ENCODE assay signal across 9 mouse cellular contexts in the genomic region with DNA sequence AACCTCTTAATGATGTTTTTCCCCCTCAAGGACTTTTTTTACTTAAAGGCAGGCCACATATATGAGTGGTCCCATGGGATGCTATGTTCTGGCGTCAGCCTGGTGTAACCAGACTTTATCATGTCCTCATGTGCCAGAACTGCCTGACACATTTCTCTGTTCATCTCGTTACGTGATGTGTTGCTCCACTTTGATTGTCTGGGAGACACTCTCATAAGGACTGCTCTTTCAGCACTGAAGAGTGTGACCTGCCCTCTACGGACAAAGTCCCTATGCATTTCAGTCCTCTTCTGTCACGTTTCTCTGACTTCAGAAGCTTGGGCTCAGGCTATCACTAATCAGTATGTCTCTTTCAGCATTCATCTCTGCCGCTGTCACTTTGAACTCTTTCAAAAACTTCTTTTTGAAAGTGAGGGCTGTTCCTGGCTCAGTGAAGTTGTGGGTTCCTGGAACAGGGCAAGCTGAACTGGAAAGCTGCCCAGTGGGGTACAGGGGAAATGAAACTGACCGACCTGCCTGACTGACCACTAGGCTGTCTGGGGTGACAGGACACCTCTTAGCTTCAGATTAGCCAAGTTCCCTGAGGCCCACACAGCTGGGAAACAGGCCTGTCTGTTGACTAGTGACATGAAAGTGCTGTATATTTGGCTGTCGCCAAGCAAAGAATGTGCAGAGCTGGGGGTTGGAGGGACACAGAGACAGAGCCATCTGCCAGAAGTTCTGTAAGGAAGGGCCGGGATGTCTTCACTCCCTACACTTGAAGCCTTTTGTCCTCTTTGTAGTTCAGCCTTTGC. TPM values are rescaled to one million over a fixed set of nuclear protein-coding genes. Genes with fewer than 3 reads are reported as not detected.
DNase-seq lines count a peak whose midpoint lies in the region; ATAC-seq lines count a peak whose summit lies in the region.
"Had no signal": no experiment of that assay in that cellular context is flagged by ENCODE, and none has a peak within 500 bp of the region (broad histone marks: within the 10 kb centered on the region; RNA-seq: fewer than 3 reads in every experiment).

No protein-coding gene starts in this region.

- WGBS in liver, embryonic 16.5 days (ENCODE audit: insufficient replicate concordance) = 56% methylated on average over 9 of the region's 9 CpGs
- WGBS in liver, embryonic 12.5 days (ENCODE audit: insufficient replicate concordance) = 57% methylated on average over 9 of the region's 9 CpGs
- WGBS in heart, embryonic 10.5 days = 31% methylated on average over 9 of the region's 9 CpGs
- WGBS in hindbrain, embryonic 13.5 days = 31% methylated on average over 9 of the region's 9 CpGs

- H3K9me3 ChIP-seq in liver, embryonic 16.5 days (replicated peaks; ENCODE audit: control insufficient read depth, low read length) = no peaks in the 10 kb centered on the region
- H3K9me3 ChIP-seq in liver, embryonic 12.5 days (replicated peaks) = no peaks in the 10 kb centered on the region
- H3K9me3 ChIP-seq in heart, embryonic 10.5 days = no peaks in the 10 kb centered on the region
- H3K9me3 ChIP-seq in hindbrain, embryonic 13.5 days = no peaks in the 10 kb centered on the region

- DNase-seq in heart, embryonic 10.5 days (ENCODE audit: low spot score) = peak; percentile 87
- DNase-seq in right cerebral cortex, postnatal 36 days (ENCODE audit: low spot score in 2 of 2) = no peak
- DNase-seq: cerebellum, adult 9-10 months; thymus, adult 2 months had no signal

- no peak overlapping the region for H3K4me2 ChIP-seq in liver, embryonic 16.5 days (ENCODE audit: low read depth, low read length)
- H3K4me2 ChIP-seq in liver, embryonic 12.5 days = no peak overlapping the region
- no peak overlapping the region for H3K4me2 ChIP-seq in hindbrain, embryonic 13.5 days

- H3K9ac ChIP-seq in liver, embryonic 16.5 days (ENCODE audit: low read depth, low read length) = no peak overlapping the region
- no peak overlapping the region for H3K9ac ChIP-seq in liver, embryonic 12.5 days
- H3K9ac ChIP-seq in hindbrain, embryonic 13.5 days = no peak overlapping the region

- H3K36me3 ChIP-seq in liver, embryonic 16.5 days (ENCODE audit: control insufficient read depth, insufficient read depth) = no peaks in the 10 kb centered on the region
- H3K36me3 ChIP-seq in liver, embryonic 12.5 days = no peaks in the 10 kb centered on the region
- no peaks in the 10 kb centered on the region for H3K36me3 ChIP-seq in heart, embryonic 10.5 days
- H3K36me3 ChIP-seq in hindbrain, embryonic 13.5 days = no peaks in the 10 kb centered on the region

- no peak overlapping the region for H3K4me3 ChIP-seq in liver, embryonic 16.5 days (ENCODE audit: low read depth, low read length)
- H3K4me3 ChIP-seq in liver, embryonic 12.5 days = no peak overlapping the region
- no peak overlapping the region for H3K4me3 ChIP-seq in heart, embryonic 10.5 days
- H3K4me3 ChIP-seq in hindbrain, embryonic 13.5 days = no peak overlapping the region

- no peaks in the 10 kb centered on the region for H3K4me1 ChIP-seq in liver, embryonic 16.5 days (ENCODE audit: control insufficient read depth, low read depth, low read length)
- H3K4me1 ChIP-seq in liver, embryonic 12.5 days = peaks cover 8% of the 10 kb centered on the region; the same call in 1 of the 2 replicates
- H3K4me1 ChIP-seq in heart, embryonic 10.5 days = peaks cover 71% of the 10 kb centered on the region
- peaks cover 23% of the 10 kb centered on the region for H3K4me1 ChIP-seq in hindbrain, embryonic 13.5 days (replicated peaks)

- ATAC-seq in liver, embryonic 16.5 days (ENCODE audit: low read depth) = peak; percentile 59; the same call in 1 of the 2 replicates
- no peak for ATAC-seq in liver, embryonic 12.5 days
- peak; percentile 52; the same call in 1 of the 2 replicates for ATAC-seq in hindbrain, embryonic 13.5 days (ENCODE audit: low FRiP score)
- peak; percentile 60 for ATAC-seq in megakaryocyte progenitor cell, adult 5-6 weeks (replicated peaks; ENCODE audit: poor library complexity)
- no peak for ATAC-seq in cerebellum, adult (ENCODE audit: insufficient number of reproducible peaks, low FRiP score, low TSS enrichment)

- no peaks in the 10 kb centered on the region for H3K27me3 ChIP-seq in liver, embryonic 16.5 days (ENCODE audit: control insufficient read depth, insufficient read depth, low read depth, low read length)
- H3K27me3 ChIP-seq in liver, embryonic 12.5 days (replicated peaks) = no peaks in the 10 kb centered on the region
- no peaks in the 10 kb centered on the region for H3K27me3 ChIP-seq in heart, embryonic 10.5 days (ENCODE audit: insufficient read depth, poor library complexity, severe bottlenecking)
- no peaks in the 10 kb centered on the region for H3K27me3 ChIP-seq in hindbrain, embryonic 13.5 days

- peak overlapping the region; percentile 29; the same call in 1 of the 2 replicates for H3K27ac ChIP-seq in liver, embryonic 16.5 days (ENCODE audit: low read length)
- no peak overlapping the region for H3K27ac ChIP-seq in liver, embryonic 12.5 days
- peak overlapping the region; percentile 83 for H3K27ac ChIP-seq in heart, embryonic 10.5 days
- no peak overlapping the region for H3K27ac ChIP-seq in hindbrain, embryonic 13.5 days

RNA-seq across cellular contexts. Expression of gene Pdzrn3, which starts 10.7 kb away (rescaled TPM):
- 0.41 and 0.54 TPM in 2 replicates for polyA plus RNA-seq in liver, embryonic 16.5 days (2015; fragmentation: Nextera tagmentation; extraction: Ambion mirVana)
- 1.4 TPM in 2 replicates for polyA plus RNA-seq in liver, embryonic 12.5 days (2016; fragmentation: Nextera tagmentation; extraction: Ambion mirVana)
- 8.9 and 9.0 TPM in 2 replicates for polyA plus RNA-seq in heart, embryonic 10.5 days (2016; fragmentation: Nextera tagmentation; extraction: Ambion mirVana)
- 27.5 and 28.8 TPM in 2 replicates for polyA plus RNA-seq in hindbrain, embryonic 13.5 days (2015; fragmentation: Nextera tagmentation; extraction: Ambion mirVana)
- not detected in 2 replicates for total RNA-seq in megakaryocyte progenitor cell, adult 5-6 weeks (2015)
- total RNA-seq in megakaryocyte progenitor cell, adult 5-6 weeks (2017) = 0.08 TPM in 1 of 2 replicates, not detected in the other

Comparison
In these comparisons a context has a peak if more than half of its experiments do, and no peak if none do; other contexts are left out.
1. ATAC-seq: peak in liver, embryonic 16.5 days (single experiment), hindbrain, embryonic 13.5 days (single experiment) and megakaryocyte progenitor cell, adult 5-6 weeks (single experiment); none in liver, embryonic 12.5 days (single experiment) and cerebellum, adult (single experiment).
2. H3K27ac ChIP-seq: peak in liver, embryonic 16.5 days (single experiment) and heart, embryonic 10.5 days (single experiment); none in liver, embryonic 12.5 days (single experiment) and hindbrain, embryonic 13.5 days (single experiment).